Mouse (Mus musculus) stomach, embryonic 15.5 days (tissue): ENCODE measurements at regions not wholly inside any gene's neighbourhood (a gene's known extent, or its start where the extent isn't known, plus 50 kb on each side); places are given as distances from the start of the nearest gene placed in this dataset.

Experiments
- ATAC-seq: fragments of 200-750 bp; cut with Nextera tagmentation; 2 replicates; pipeline ENCODE4 v1.8.0; 2017; ENCODE audit warnings: low read depth, moderate number of reproducible peaks, moderate TSS enrichment; ENCODE audit not compliant: insufficient read depth, low FRiP score
- H3K27ac ChIP-seq: fragments of 300-500 bp; sonication (generic); 2 replicates; pipeline ENCODE4 v1.5.1; 2015; ENCODE audit warnings: mild to moderate bottlenecking, inconsistent platforms
- H3K27me3 ChIP-seq: fragments of 300-500 bp; sonication (generic); replicated peaks from 2 replicates; pipeline ENCODE4 v1.6.1; 2015; ENCODE audit warnings: inconsistent platforms
- H3K36me3 ChIP-seq: fragments of 300-500 bp; sonication (generic); 2 replicates; pipeline ENCODE4 v1.6.1; 2015; ENCODE audit warnings: inconsistent platforms
- H3K4me1 ChIP-seq: fragments of 300-500 bp; sonication (generic); 2 replicates; pipeline ENCODE4 v1.6.1; 2015; ENCODE audit warnings: inconsistent platforms
- H3K4me2 ChIP-seq: fragments of 300-500 bp; sonication (generic); 2 replicates; pipeline ENCODE4 v1.6.1; 2015; ENCODE audit warnings: mild to moderate bottlenecking, inconsistent platforms
- H3K4me3 ChIP-seq: fragments of 300-500 bp; sonication (generic); replicated peaks from 2 replicates; pipeline ENCODE4 v1.5.1; 2015; ENCODE audit warnings: inconsistent platforms
- H3K9ac ChIP-seq: fragments of 300-500 bp; sonication (generic); 2 replicates; pipeline ENCODE4 v1.6.1; 2015; ENCODE audit warnings: inconsistent platforms
- H3K9me3 ChIP-seq: fragments of 300-500 bp; sonication (generic); 2 replicates; pipeline ENCODE4 v1.6.1; 2016; ENCODE audit warnings: inconsistent platforms
- WGBS: fragments of 180-500 bp; shearing (Covaris S2); methylation state at CpG from one replicate; pipeline ENCODE4 v1.1.7; 2015; 5-methylcytosine and 5-hydroxymethylcytosine counted together

GRCm38 (mm10) chr1:184126909-184127308 is 92.8 kb upstream of the 1700056E22Rik start:
- WGBS, result 70% methylated on average over 3 of the region's 3 CpGs
- Histone ChIP-seq H3K27ac (no peak overlapping the region), H3K4me2 (no peak overlapping the region)

More at GRCm38 (mm10) chr1:184126909-184127308, 92.8 kb upstream of the 1700056E22Rik start:
- no peak for ATAC-seq
- Histone ChIP-seq H3K9me3 (no peaks in the 10 kb centered on the region), H3K9ac (no peak overlapping the region), H3K27me3 (no peaks in the 10 kb centered on the region), H3K4me1 (no peaks in the 10 kb centered on the region), H3K4me3 (no peak overlapping the region), H3K36me3 (no peaks in the 10 kb centered on the region)
